ENCODE assay signal across 8 mouse cellular contexts in genomic region chr11:3386941-3387368, GRCm38 (mm10). TPM values are rescaled to one million over a fixed set of nuclear protein-coding genes. Genes with fewer than 3 reads are reported as not detected.
A peak's percentile ranks its signal among the peaks of the same experiment; 100 is the strongest.
DNase-seq lines count a peak whose midpoint lies in the region; ATAC-seq and TF ChIP-seq lines count a peak whose summit lies in the region.

No protein-coding gene starts in this region.

- no peak overlapping the region for H3K4me2 ChIP-seq in forebrain, postnatal 0 days (ENCODE audit: low read depth)

- peak; percentile 93 for ATAC-seq in forebrain, postnatal 0 days
- ATAC-seq in neutrophil, adult 5-6 weeks (ENCODE audit: extremely low read depth, insufficient number of reproducible peaks, low FRiP score, poor library complexity, severe bottlenecking): peak; percentile 87

- H3K27ac ChIP-seq in forebrain, postnatal 0 days (ENCODE audit: low read depth, low read length): no peak overlapping the region
- peak overlapping the region; percentile 36; the same call in 1 of the 2 replicates for H3K27ac ChIP-seq in layer of hippocampus, adult 2 months

- TF ChIP-seq POLR2A in lung, adult 2 months (IDR thresholded peaks at IDR 0.05; ENCODE audit: borderline replicate concordance, extremely low read depth, low read depth, low read length): 0 out of 2 replicates have a peak, but pooled peaks have one; percentile 6

- no peaks in the 10 kb centered on the region for H3K36me3 ChIP-seq in forebrain, postnatal 0 days (ENCODE audit: insufficient read depth)

- 24% methylated on average over 4 of the region's 4 CpGs for WGBS in forebrain, postnatal 0 days
- whole genome bisulfite sequencing in lung, adult 2 months: 13% methylated on average over 4 of the region's 4 CpGs

- peak; percentile 85 for DNase-seq in ES-CJ7 (ENCODE audit: low read depth, low spot score)
- peak; percentile 84 for DNase-seq in cerebellum, adult 11 months
- peak; percentile 86 for DNase-seq in forebrain, postnatal 0 days
- peak; percentile 86 to 91 for DNase-seq in heart, postnatal 36 days
- DNase-seq in layer of hippocampus, adult 2 months (ENCODE audit: low spot score in 2 of 2): peak; percentile 85 to 94
- peak; percentile 90 for DNase-seq in lung, adult 2 months
- peak; percentile 60 to 61 for DNase-seq in thymus, adult 18-20 months

- H3K9ac ChIP-seq in forebrain, postnatal 0 days: no peak overlapping the region

- intact Hi-C loops in heart, postnatal 36 days (cut with DNase I): loop anchor here (1.0 to 2.0 kb wide), 4 partner anchors 22 to 127 kb away; partner anchors contain the start of genes Limk2, Rnf185 and Selenom

- no peaks in the 10 kb centered on the region for H3K9me3 ChIP-seq in forebrain, postnatal 0 days (ENCODE audit: low read length)

- no peaks in the 10 kb centered on the region for H3K4me1 ChIP-seq in forebrain, postnatal 0 days (ENCODE audit: insufficient read depth)
- peaks cover 12% of the 10 kb centered on the region for H3K4me1 ChIP-seq in lung, adult 2 months (ENCODE audit: control insufficient read depth, insufficient read depth, low read length)

- peak; percentile 99 for TF ChIP-seq CTCF in forebrain, postnatal 0 days (IDR thresholded peaks at IDR 0.05; ENCODE audit: low read depth)
- peak; percentile 99 for TF ChIP-seq CTCF in layer of hippocampus, adult 2 months (conservative IDR thresholded peaks at IDR 0.05)
- TF ChIP-seq CTCF in lung, adult 2 months (IDR thresholded peaks at IDR 0.05; ENCODE audit: insufficient read depth, low read length): peak; percentile 99

- no peak overlapping the region for H3K4me3 ChIP-seq in forebrain, postnatal 0 days (ENCODE audit: low read depth, low read length)
- no peak overlapping the region for H3K4me3 ChIP-seq in layer of hippocampus, adult 2 months
- H3K4me3 ChIP-seq in lung, adult 2 months (replicated peaks; ENCODE audit: extremely low read depth, low read depth, low read length): no peak overlapping the region

- no peaks in the 10 kb centered on the region for H3K27me3 ChIP-seq in forebrain, postnatal 0 days (ENCODE audit: insufficient read depth, low read length)

RNA-seq across cellular contexts. Expression of gene Limk2, which starts 22.0 kb away (rescaled TPM):
- 148 and 173 TPM in 2 replicates for total RNA-seq in forebrain, postnatal 0 days (2014; rRNA removed)
- polyA plus RNA-seq in forebrain, postnatal 0 days (2015; fragmentation: Nextera tagmentation; extraction: Ambion mirVana): 87.7 and 98.6 TPM in 2 replicates
- total RNA-seq in heart, postnatal 36 days (2021): 10 to 100 TPM; 17.6 to 24.8 TPM
- total RNA-seq in layer of hippocampus, adult 2 months (2021): 100 to 1,000 TPM in 1 of 2 experiments, 10 to 100 TPM in 1; 97.6 to 117 TPM
- 94.3 and 142 TPM in 2 replicates for polyA plus RNA-seq in lung, adult 2 months (2012; rRNA removed)
- 46.5 and 53.3 TPM in 2 replicates for total RNA-seq in neutrophil, adult 5-6 weeks (2017)

RNA-seq across cellular contexts. Expression of gene Pik3ip1, which starts 56.8 kb away (rescaled TPM):
- total RNA-seq in forebrain, postnatal 0 days (2014; rRNA removed): 36.2 and 47.8 TPM in 2 replicates
- polyA plus RNA-seq in forebrain, postnatal 0 days (2015; fragmentation: Nextera tagmentation; extraction: Ambion mirVana): 30.3 and 37.3 TPM in 2 replicates
- 10 to 100 TPM; 49.4 to 66.2 TPM for total RNA-seq in heart, postnatal 36 days (2021)
- 10 to 100 TPM; 35.9 to 41.5 TPM for total RNA-seq in layer of hippocampus, adult 2 months (2021)
- polyA plus RNA-seq in lung, adult 2 months (2012; rRNA removed): 23.2 and 38.3 TPM in 2 replicates
- 62.5 and 68.5 TPM in 2 replicates for total RNA-seq in neutrophil, adult 5-6 weeks (2017)
